Mouse (Mus musculus) lung, postnatal 4 days (tissue): Measurements from ENCODE around the gene Ushbp1.

Source experiments
- DNase-seq, 2 experiments: peaks; one replicate each; pipeline ENCODE4 v3.0.0; 2021

The Ushbp1 gene

GRCm38 (mm10) chr8:71392871-71393270 is 2.7 kb downstream of the Ushbp1 start:
- DNase-seq: peak; percentile 66 to 68

- peak in 1 of 2 experiments; percentile 18 for DNase-seq
These were observed 3.2 kb downstream of the Ushbp1 start for GRCm38 (mm10) chr8:71392391-71392790.

GRCm38 (mm10) chr8:71391696-71392095 is 3.9 kb downstream of the Ushbp1 start:
- DNase-seq: peak in 1 of 2 experiments; percentile 2

- peak in 1 of 2 experiments; percentile 42 for DNase-seq
These were observed 7.3 kb downstream of the Ushbp1 start for GRCm38 (mm10) chr8:71388267-71388666.

- DNase-seq: no peak
These were observed 10.3 kb downstream of the Ushbp1 start for GRCm38 (mm10) chr8:71385212-71385835.

GRCm38 (mm10) chr8:71383860-71384259 is 11.7 kb downstream of the Ushbp1 start:
- peak in 1 of 2 experiments; percentile 67 for DNase-seq

GRCm38 (mm10) chr8:71383396-71383795 is 12.2 kb downstream of the Ushbp1 start:
- DNase-seq: no peak

GRCm38 (mm10) chr8:71381971-71382961 is 13.3 kb downstream of the Ushbp1 start:
- peak; percentile 93 to 97 for DNase-seq

- DNase-seq: peak; percentile 87 to 91
These were observed 14.1 kb downstream of the Ushbp1 start, which contains the start of gene Nr2f6 for GRCm38 (mm10) chr8:71381421-71381970. Gene Nr2f6 (minus strand): TSS chr8:71381960.

- no peak for DNase-seq
These were observed 15.1 kb downstream of the Ushbp1 start for GRCm38 (mm10) chr8:71380178-71381171.

GRCm38 (mm10) chr8:71379512-71380075 is 16.0 kb downstream of the Ushbp1 start:
- no peak for DNase-seq

GRCm38 (mm10) chr8:71379008-71379407 is 16.6 kb downstream of the Ushbp1 start:
- DNase-seq: no peak

- DNase-seq: no peak
These were observed 19.1 kb downstream of the Ushbp1 start for GRCm38 (mm10) chr8:71376423-71377030.

GRCm38 (mm10) chr8:71375581-71376422 is 19.8 kb downstream of the Ushbp1 start:
- peak; percentile 77 to 84 for DNase-seq

- no peak for DNase-seq
These were observed 20.9 kb downstream of the Ushbp1 start for GRCm38 (mm10) chr8:71374616-71375206.

GRCm38 (mm10) chr8:71373000-71373399 is 22.6 kb downstream of the Ushbp1 start:
- no peak for DNase-seq

GRCm38 (mm10) chr8:71372427-71372826 is 23.2 kb downstream of the Ushbp1 start:
- DNase-seq: no peak

GRCm38 (mm10) chr8:71371236-71371848 is 24.3 kb downstream of the Ushbp1 start, which contains the start of gene Ocel1:
Gene Ocel1 (plus strand): TSS chr8:71371298.
- peak; percentile 98 to 100 for DNase-seq

- DNase-seq: no peak
These were observed 24.8 kb downstream of the Ushbp1 start for GRCm38 (mm10) chr8:71370711-71371235.
